Mouse (Mus musculus) embryo, embryonic 10.5 days (tissue): ENCODE results near the gene Olfr56.

Source experiments
- DNase-seq: peaks from one replicate; pipeline ENCODE4 v3.0.0-alpha.2; 2015; ENCODE audit warnings: low spot score

Gene Olfr56

DNA sequence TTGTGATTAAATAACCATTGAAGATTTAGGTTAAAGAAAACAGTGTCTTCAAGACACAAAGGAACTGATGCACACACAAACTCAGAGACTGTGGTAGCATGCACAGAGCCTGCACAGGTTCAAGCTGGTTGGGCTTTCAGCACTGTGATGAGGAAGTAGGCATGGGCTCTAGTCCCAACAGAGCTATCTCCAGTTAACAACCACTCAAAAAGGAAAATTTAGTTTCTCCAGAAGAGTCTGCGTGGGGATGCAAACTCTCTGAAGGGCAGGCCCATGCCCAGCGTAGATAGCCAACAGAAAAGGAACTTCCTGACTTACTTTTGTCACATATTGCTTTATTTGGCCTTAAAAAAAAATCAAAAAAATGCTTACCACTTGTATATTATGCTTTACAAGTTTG lies 114.1 kb downstream of the Olfr56 start:
- no peak for DNase-seq

GRCm38 (mm10) chr11:49093861-49094660 lies 115.4 kb downstream of the Olfr56 start:
- no peak for DNase-seq

- no peak for DNase-seq
Measured at GRCm38 (mm10) chr11:49095367-49095766, 116.7 kb downstream of the Olfr56 start.

GRCm38 (mm10) chr11:49100409-49100808 lies 121.7 kb downstream of the Olfr56 start:
- no peak for DNase-seq

GRCm38 (mm10) chr11:49101500-49101899 lies 122.8 kb downstream of the Olfr56 start:
- no peak for DNase-seq

- peak; percentile 91 for DNase-seq
Measured at GRCm38 (mm10) chr11:49103047-49103693, 124.5 kb downstream of the Olfr56 start.

- no peak for DNase-seq
Measured at GRCm38 (mm10) chr11:49105752-49106151, 127.1 kb downstream of the Olfr56 start.

DNA sequence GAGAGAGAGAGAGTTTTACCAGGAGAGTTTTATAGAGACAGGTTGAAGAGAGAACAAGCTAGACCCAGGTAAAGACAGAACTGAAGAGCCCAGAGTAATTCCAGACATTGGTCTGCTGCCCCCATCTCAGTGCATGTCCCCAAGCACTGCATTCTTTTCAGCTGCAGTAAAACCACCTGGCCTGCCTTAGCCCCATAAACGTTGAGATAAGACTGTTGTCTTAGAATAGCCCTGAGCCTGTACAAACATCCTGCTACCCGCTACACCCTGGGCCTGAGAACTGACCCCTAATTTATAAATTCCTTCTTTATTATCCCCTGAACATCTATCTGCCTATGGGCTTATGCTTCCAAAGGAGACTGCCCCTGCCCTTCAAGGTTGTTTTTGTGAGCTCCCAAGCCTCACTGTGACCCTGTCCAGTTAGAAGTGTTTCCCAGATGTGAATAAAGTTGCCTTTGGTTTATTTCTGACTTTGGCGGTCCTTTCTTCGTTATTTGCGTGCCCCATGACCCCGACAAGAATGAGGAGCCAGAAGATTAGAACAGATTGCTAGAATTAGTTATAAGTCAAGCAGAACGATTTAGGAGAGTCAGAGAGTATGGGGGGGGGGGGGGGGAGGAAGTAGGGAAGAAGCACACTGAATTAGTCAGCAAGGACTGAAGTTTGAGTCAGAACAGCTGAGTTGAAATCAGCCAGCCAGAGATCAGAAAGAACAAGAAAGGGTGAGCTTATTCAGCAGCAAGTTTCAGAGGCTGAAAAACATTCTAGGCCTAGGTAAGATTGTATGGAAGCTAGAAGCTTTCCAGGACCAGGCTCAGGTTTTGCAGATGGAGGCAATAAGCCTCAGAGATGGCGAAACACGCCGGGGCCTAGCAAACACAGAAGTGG lies 129.2 kb downstream of the Olfr56 start:
- DNase-seq, result no peak

DNA sequence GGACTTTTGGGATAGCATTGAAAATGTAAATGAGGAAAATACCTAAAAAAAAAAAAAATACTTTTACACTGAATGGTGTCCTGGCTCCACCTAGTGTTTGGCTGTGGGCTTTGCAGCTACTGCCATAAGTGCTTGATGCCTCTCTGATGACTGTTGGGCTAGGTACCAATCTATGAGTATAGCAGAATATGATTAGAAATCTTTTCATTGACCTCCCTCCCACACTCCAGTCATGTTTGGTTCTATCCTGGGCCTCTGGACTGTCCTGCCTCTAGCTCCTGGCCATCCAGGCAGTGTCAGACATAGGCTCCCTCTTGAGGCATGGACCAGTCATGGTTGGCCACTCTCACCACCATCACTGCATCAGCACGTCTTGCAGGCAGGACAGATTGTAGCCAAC lies 130.1 kb downstream of the Olfr56 start:
- peak; percentile 61 for DNase-seq

DNA sequence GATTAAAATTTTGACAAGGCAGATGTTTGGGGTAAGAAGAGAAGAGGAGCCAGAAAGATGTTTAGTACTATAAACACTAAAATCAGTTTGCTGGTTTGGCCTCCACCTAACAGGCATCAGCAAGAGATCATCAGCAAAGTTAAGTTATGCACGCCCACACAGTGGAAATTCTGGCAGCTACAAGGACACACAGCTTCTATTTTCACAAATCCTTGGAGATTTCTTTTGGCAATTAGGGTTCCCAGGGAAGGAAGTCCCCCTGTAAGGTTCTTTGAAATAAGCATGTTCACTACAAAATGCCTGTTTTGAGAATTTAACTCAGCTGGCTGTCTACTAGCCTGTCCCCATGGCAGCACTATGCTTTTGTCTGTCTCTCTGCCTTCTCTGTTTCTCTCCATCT lies 132.3 kb downstream of the Olfr56 start:
- DNase-seq, result no peak

DNA sequence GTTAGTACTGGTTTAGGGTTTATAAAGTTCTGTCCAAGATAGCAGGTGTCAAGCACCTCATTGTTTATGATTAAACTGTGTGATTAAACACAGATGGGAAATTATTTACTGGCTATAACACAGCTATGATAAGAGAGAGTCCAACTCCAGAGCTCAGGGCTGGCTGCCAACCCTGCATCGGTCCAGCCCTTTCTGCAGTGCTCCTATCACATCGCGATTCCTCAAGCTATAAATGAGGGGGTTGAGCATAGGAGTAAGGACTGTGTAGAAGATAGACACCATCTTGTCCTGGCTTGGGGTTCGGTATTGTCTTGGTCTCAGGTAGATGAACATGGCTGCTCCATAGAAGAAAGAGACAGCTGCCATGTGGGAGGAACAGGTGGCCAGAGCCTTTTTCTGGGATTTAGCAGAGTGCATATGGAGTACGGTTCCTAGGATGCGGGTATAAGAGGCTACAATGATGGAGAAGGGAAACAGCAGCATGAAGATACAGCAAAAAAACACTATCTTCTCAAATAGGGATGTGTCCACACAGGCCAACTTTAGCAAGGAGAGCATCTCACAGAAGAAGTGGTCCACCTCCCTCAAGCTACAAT lies 134.0 kb downstream of the Olfr56 start:
- no peak for DNase-seq

DNA sequence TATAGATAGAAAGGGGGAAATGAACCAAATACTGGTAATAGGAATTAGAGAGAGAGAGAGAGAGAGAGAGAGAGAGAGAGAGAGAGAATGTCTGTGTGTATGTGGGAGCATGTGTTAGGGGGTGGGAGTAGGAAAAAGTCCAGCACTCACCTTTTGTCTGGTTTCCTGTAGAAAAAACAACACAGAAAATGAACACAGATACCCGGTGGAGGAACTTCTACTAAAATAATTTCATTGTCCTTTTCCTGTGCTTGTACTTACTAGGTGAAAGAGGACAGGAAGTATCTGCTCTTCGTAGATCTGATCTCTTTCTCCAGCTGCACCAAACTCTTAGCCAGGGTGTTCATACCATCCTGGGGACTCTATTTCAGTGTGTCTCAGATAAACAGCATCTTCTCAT lies 135.5 kb downstream of the Olfr56 start:
- no peak for DNase-seq

DNA sequence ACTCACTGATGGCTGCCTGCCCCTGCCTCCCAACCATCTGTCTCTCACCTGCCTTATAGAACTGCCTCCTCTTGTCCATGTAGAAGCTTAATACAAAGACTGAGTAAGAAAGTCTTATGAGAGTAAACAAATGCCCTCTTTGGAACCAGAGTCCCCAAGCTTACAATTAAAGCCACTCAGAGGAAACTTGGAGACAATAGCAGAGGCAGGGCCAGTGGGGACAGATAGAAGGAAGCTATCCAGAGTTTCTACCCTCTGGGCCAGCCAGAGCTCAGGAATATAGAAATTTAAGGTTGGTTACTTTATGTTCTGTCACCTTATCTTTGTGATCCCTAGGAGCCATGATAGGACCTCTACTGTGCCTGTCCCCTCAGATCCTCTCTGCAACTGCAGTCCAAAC lies 136.1 kb downstream of the Olfr56 start, which contains the start of gene Olfr1396:
Gene Olfr1396 (minus strand): TSS at position 101 of the 400 bp plus-strand sequence.
- no peak for DNase-seq

DNA sequence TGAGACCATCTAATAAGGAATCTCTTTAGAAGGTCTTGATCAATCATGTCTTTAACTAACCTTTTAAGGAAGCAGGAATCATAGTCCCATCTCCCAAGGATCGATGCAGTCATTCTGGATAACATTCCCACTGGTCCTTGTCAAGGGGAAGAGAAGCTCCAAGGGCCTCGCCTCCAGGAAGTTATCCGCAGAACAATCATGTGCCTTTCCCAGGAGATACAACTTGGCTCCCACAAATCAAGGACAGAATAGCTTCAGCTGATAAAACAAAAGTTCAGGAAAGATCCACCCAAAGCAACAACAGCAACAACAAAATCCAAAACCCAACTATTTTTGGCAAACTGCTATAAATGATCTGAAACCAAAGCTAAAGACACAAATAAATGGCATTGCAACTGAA lies 140.9 kb downstream of the Olfr56 start:
- no peak for DNase-seq

DNA sequence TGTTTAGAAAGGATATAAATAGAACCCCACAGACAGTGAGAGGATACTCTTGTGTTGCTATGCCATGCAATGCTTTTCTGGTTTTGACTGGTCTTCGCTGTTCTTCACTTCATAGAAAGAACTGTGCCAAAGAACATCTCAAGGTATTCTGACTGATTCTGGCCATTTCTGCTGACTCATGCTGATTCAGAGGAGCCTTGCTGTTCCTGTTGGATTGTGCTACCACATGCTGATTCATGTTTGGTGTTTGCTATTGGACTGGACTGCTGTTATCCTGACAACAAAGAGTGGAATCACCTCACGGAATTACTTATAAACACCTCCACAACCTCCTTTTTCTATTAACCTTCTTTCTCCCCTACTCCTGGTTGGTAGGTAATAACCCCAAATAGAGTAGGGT lies 145.5 kb downstream of the Olfr56 start:
- no peak for DNase-seq

GRCm38 (mm10) chr11:49141974-49142373 lies 163.3 kb downstream of the Olfr56 start, which contains the start of gene Olfr1395:
Gene Olfr1395, plus strand, starts transcription at chr11:49142274.
- no peak for DNase-seq

DNA sequence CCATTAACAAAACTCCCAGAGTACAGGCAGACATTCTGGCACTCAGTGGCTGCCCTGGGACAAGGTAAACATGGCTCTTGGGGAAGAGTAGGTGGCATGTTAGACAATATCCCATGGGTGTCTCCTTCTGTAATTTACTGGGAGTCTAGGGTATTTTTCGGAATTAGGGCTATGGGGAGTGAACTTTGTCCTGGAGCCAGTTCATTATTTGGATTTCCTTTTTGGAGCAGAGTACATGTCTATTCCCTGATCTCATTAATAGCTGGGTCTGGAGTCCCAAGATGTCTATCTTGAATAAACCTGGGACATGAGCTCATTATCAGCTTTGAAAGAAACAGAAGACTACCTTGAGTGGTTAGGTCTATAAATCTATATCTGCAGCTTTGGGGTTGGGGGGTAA lies 175.4 kb downstream of the Olfr56 start, which contains the start of gene Olfr1394:
Gene Olfr1394 (plus strand): TSS at position 301 of the 400 bp plus-strand sequence.
- no peak for DNase-seq

- DNase-seq, result no peak
Measured at GRCm38 (mm10) chr11:49156821-49157814, 178.4 kb downstream of the Olfr56 start.

GRCm38 (mm10) chr11:49168839-49169611 lies 190.3 kb downstream of the Olfr56 start:
- peak; percentile 41 for DNase-seq

- no peak for DNase-seq
Measured at GRCm38 (mm10) chr11:49170576-49170975, 191.9 kb downstream of the Olfr56 start.
